Mouse (Mus musculus) activated CD4-positive, CD25-positive, alpha-beta regulatory T cell (primary cell): ENCODE results near the gene Gm5935. TPM values are rescaled to one million over a fixed set of nuclear protein-coding genes. Genes with fewer than 3 reads are reported as not detected.

ENCODE experiments used
- polyA plus RNA-seq, 2 experiments: library from polyadenylated mRNA; unstranded; fragments of 100-300 nt; shearing (Covaris generic); gene quantifications; one replicate each; pipeline ENCODE4 v1.2.1; 2017

Gm5935 gene
- not detected for polyA plus RNA-seq

DNA sequence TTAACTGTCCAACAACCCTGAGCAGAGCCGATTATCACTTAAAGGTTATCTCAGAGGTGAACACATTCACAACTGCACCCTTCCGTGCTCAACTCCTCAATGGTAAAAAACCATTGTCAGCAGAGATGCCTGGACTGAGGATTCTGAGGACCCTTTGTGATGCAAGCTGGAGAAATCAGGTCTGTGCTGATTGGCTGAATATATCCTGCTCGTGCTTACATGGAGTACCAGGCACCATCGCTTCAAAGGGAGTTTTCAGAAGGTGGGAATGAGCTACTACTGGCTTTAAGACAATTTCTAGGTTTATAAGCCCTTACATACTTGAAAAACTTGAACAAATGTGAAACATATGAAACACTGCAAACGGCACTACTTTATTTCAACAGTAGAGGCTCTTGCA lies at the start of gene Gm5935:
Gm5935 (minus strand) TSS at position 101 of the 400 bp plus-strand sequence.

Other genes with a start within 250 kb of the Gm5935 start
- not detected for gene Gm4297, start 200.3 kb downstream of the Gm5935 start, polyA plus RNA-seq